Mouse (Mus musculus): Measurements from ENCODE around the gene Ppp1r9b.

- no peak for TF ChIP-seq CTCF (conservative IDR thresholded peaks at IDR 0.05; ENCODE audit: low read length)
- no peak for TF ChIP-seq POU5F1 (IDR thresholded peaks at IDR 0.05; ENCODE audit: borderline replicate concordance, low read length)
Measured at GRCm38 (mm10) chr11:95038156-95038817, 47.5 kb downstream of the Ppp1r9b start.

All from E14TG2a.4 (cell line).